Mouse (Mus musculus) midbrain, embryonic 12.5 days (tissue): ENCODE measurements at regions not wholly inside any gene's neighbourhood (a gene's known extent, or its start where the extent isn't known, plus 50 kb on each side); places are given as distances from the start of the nearest gene placed in this dataset.
A peak's percentile ranks its signal among the peaks of the same experiment; 100 is the strongest.

Experiments used
- ATAC-seq: fragments of 200-750 bp; cut with Nextera tagmentation; 2 replicates; pipeline ENCODE4 v1.8.0; 2017; ENCODE audit warnings: low read depth, moderate TSS enrichment, moderate library complexity; ENCODE audit not compliant: low FRiP score
- H3K27ac ChIP-seq: fragments of 300-500 bp; sonication (generic); replicated peaks from 2 replicates; pipeline ENCODE4 v1.5.1; 2016; ENCODE audit warnings: mild to moderate bottlenecking
- H3K27me3 ChIP-seq: fragments of 300-500 bp; sonication (generic); 2 replicates; pipeline ENCODE4 v1.6.1; 2016; ENCODE audit warnings: mild to moderate bottlenecking
- H3K36me3 ChIP-seq: fragments of 300-500 bp; sonication (generic); 2 replicates; pipeline ENCODE4 v1.6.1; 2016
- H3K4me1 ChIP-seq: fragments of 300-500 bp; sonication (generic); 2 replicates; pipeline ENCODE4 v1.6.1; 2016
- H3K4me2 ChIP-seq: fragments of 300-500 bp; sonication (generic); replicated peaks from 2 replicates; pipeline ENCODE4 v1.6.1; 2016; ENCODE audit warnings: mild to moderate bottlenecking, moderate library complexity
- H3K4me3 ChIP-seq: fragments of 300-500 bp; sonication (generic); 2 replicates; pipeline ENCODE4 v1.5.1; 2016; ENCODE audit warnings: mild to moderate bottlenecking
- H3K9ac ChIP-seq: fragments of 300-500 bp; sonication (generic); replicated peaks from 2 replicates; pipeline ENCODE4 v1.6.1; 2016; ENCODE audit warnings: mild to moderate bottlenecking, moderate library complexity
- H3K9me3 ChIP-seq: fragments of 300-500 bp; sonication (generic); 2 replicates; pipeline ENCODE4 v1.6.1; 2016; ENCODE audit warnings: mild to moderate bottlenecking
- WGBS: fragments of 180-500 bp; shearing (Covaris S2); methylation state at CpG from one replicate; pipeline ENCODE4 v1.1.7; 2016; 5-methylcytosine and 5-hydroxymethylcytosine counted together

- no peaks in the 10 kb centered on the region for H3K4me1 ChIP-seq
These were observed 56.4 kb downstream of the Cyp26a1 start for GRCm38 (mm10) chr19:37754024-37754423.

DNA sequence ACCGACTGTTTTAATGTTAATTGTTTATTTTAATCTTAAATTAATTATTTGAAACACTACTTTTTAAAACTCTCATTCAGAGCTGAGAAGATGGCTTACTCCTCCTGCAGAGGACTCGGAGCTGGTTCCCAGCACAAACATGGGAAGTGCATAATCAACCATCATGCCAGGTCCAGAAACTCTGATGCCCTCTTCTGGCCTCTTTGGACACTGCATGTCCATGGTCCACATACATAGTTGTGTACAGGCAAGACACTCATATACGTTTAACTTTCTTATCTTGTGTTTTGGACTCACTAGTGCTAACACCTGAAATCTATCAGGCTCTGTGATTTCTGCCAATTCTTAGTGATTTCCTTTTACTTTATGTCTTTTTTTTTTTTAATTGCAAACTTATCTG, 57.8 kb downstream of the Cyp26a1 start:
- no peak for ATAC-seq
- Histone ChIP-seq H3K36me3 (no peaks in the 10 kb centered on the region), H3K9me3 (0 out of 2 replicates have a peak, but pooled peaks cover 7% of the 10 kb centered on the region), H3K9ac (no peak overlapping the region), H3K27me3 (no peaks in the 10 kb centered on the region), H3K4me3 (no peak overlapping the region), H3K4me1 (no peaks in the 10 kb centered on the region), H3K27ac (no peak overlapping the region), H3K4me2 (no peak overlapping the region)
- 90% methylated on average over 3 of the region's 3 CpGs for WGBS

More at GRCm38 (mm10) chr19:37754024-37754423, 56.4 kb downstream of the Cyp26a1 start:
- Histone ChIP-seq H3K27me3 (no peaks in the 10 kb centered on the region), H3K4me2 (no peak overlapping the region), H3K27ac (no peak overlapping the region), H3K4me3 (no peak overlapping the region), H3K9me3 (0 out of 2 replicates have a peak, but pooled peaks cover 7% of the 10 kb centered on the region), H3K9ac (no peak overlapping the region), H3K36me3 (no peaks in the 10 kb centered on the region)
- WGBS, result 87% methylated on average over 9 of the region's 9 CpGs
- no peak for ATAC-seq

GRCm38 (mm10) chr19:37769376-37769775, 71.8 kb downstream of the Cyp26a1 start:
- no peaks in the 10 kb centered on the region for H3K9me3 ChIP-seq
- WGBS, result 91% methylated on average over 4 of the region's 4 CpGs
- no peak overlapping the region for H3K4me2 ChIP-seq
- H3K9ac ChIP-seq, result no peak overlapping the region
- no peak for ATAC-seq
- no peak overlapping the region for H3K4me3 ChIP-seq
- H3K27ac ChIP-seq, result no peak overlapping the region
- no peaks in the 10 kb centered on the region for H3K36me3 ChIP-seq
- no peaks in the 10 kb centered on the region for H3K4me1 ChIP-seq
- no peaks in the 10 kb centered on the region for H3K27me3 ChIP-seq

GRCm38 (mm10) chr19:37771956-37772355, 74.4 kb downstream of the Cyp26a1 start:
- Histone ChIP-seq H3K4me1 (no peaks in the 10 kb centered on the region), H3K36me3 (no peaks in the 10 kb centered on the region), H3K27me3 (no peaks in the 10 kb centered on the region), H3K4me2 (no peak overlapping the region), H3K9me3 (no peaks in the 10 kb centered on the region), H3K4me3 (no peak overlapping the region), H3K9ac (no peak overlapping the region), H3K27ac (no peak overlapping the region)
- 87% methylated on average over 6 of the region's 6 CpGs for WGBS
- ATAC-seq, result no peak

GRCm38 (mm10) chr19:37774551-37774950, 77.0 kb downstream of the Cyp26a1 start:
- no peak for ATAC-seq
- no peaks in the 10 kb centered on the region for H3K36me3 ChIP-seq
- H3K4me2 ChIP-seq, result no peak overlapping the region
- no peak overlapping the region for H3K4me3 ChIP-seq
- no peak overlapping the region for H3K27ac ChIP-seq
- 91% methylated on average over 4 of the region's 4 CpGs for WGBS
- no peaks in the 10 kb centered on the region for H3K4me1 ChIP-seq
- H3K9me3 ChIP-seq, result no peaks in the 10 kb centered on the region
- no peaks in the 10 kb centered on the region for H3K27me3 ChIP-seq
- H3K9ac ChIP-seq, result no peak overlapping the region

- no peaks in the 10 kb centered on the region for H3K9me3 ChIP-seq
- H3K27me3 ChIP-seq, result no peaks in the 10 kb centered on the region
- no peak overlapping the region for H3K27ac ChIP-seq
- 76% methylated on average over 1 of the region's 1 CpGs for WGBS
- H3K4me3 ChIP-seq, result no peak overlapping the region
- H3K4me1 ChIP-seq, result no peaks in the 10 kb centered on the region
- no peak overlapping the region for H3K9ac ChIP-seq
- ATAC-seq, result no peak
- H3K4me2 ChIP-seq, result no peak overlapping the region
- H3K36me3 ChIP-seq, result no peaks in the 10 kb centered on the region
These were observed 77.4 kb downstream of the Cyp26a1 start for GRCm38 (mm10) chr19:37774966-37775365.

DNA sequence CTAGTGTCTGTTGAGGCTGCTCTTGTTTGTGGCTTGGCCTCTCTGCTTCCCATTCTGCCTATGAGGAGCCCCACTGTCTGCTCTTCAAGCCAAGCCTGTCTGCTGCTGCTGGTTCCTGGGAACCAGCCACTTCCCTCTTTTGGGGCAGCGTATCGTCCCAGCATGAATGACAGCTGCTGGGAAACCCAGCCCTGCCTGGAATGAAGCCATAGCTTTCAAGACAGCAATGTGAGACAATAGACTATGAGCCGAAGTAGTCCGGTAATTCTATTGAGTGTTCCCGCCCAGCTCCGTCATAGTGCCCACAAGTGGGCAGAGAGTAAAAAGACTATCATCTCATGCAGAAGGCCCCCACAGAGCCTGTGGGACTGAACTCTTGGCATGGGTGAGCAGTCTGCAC, 80.4 kb downstream of the Cyp26a1 start:
- Histone ChIP-seq H3K4me3 (no peak overlapping the region), H3K36me3 (no peaks in the 10 kb centered on the region), H3K27ac (no peak overlapping the region), H3K4me1 (no peaks in the 10 kb centered on the region), H3K27me3 (no peaks in the 10 kb centered on the region), H3K4me2 (no peak overlapping the region), H3K9ac (no peak overlapping the region), H3K9me3 (0 out of 2 replicates have a peak, but pooled peaks cover 3% of the 10 kb centered on the region)
- ATAC-seq, result no peak
- 49% methylated on average over 6 of the region's 6 CpGs for WGBS

DNA sequence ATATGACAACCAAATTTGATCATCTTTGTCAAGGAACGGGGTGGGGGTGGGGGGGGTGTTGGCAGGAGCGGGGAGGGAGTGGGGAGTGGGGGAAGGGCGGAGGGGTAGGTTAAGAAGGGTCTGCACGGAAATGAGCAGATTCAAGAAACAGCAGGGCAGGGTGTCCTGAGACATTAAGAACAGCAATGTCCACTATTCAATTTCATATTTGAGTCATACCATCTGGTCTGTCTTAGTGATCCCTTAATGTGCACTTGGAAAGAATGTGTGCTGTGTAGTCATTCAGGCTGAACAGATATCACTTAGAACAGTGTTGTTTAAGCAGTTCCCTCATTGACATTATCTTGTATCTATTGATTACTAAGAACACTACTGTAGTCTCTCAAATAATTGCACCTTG, 81.0 kb downstream of the Cyp26a1 start:
- H3K4me2 ChIP-seq, result no peak overlapping the region
- H3K27ac ChIP-seq, result no peak overlapping the region
- H3K27me3 ChIP-seq, result no peaks in the 10 kb centered on the region
- H3K36me3 ChIP-seq, result no peaks in the 10 kb centered on the region
- no peak for ATAC-seq
- 83% methylated on average over 4 of the region's 4 CpGs for WGBS
- no peak overlapping the region for H3K4me3 ChIP-seq
- 0 out of 2 replicates have a peak, but pooled peaks cover 3% of the 10 kb centered on the region for H3K9me3 ChIP-seq
- H3K4me1 ChIP-seq, result no peaks in the 10 kb centered on the region
- H3K9ac ChIP-seq, result no peak overlapping the region

GRCm38 (mm10) chr19:37788540-37788939, 90.9 kb downstream of the Cyp26a1 start:
- H3K9ac ChIP-seq, result no peak overlapping the region
- no peak overlapping the region for H3K4me3 ChIP-seq
- peaks cover 29% of the 10 kb centered on the region for H3K27me3 ChIP-seq
- peaks cover 12% of the 10 kb centered on the region; the same call in 1 of the 2 replicates for H3K4me1 ChIP-seq
- 74% methylated on average over 3 of the region's 3 CpGs for WGBS
- H3K9me3 ChIP-seq, result no peaks in the 10 kb centered on the region
- H3K27ac ChIP-seq, result no peak overlapping the region
- no peaks in the 10 kb centered on the region for H3K36me3 ChIP-seq
- H3K4me2 ChIP-seq, result no peak overlapping the region
- ATAC-seq, result no peak

GRCm38 (mm10) chr19:37789576-37790180, 92.1 kb downstream of the Cyp26a1 start:
- Histone ChIP-seq H3K4me2 (peak overlapping the region; percentile 42; the same call in 1 of the 2 replicates), H3K9me3 (no peaks in the 10 kb centered on the region), H3K36me3 (no peaks in the 10 kb centered on the region), H3K4me1 (peaks cover 12% of the 10 kb centered on the region; the same call in 1 of the 2 replicates), H3K4me3 (no peak overlapping the region), H3K9ac (no peak overlapping the region), H3K27ac (no peak overlapping the region), H3K27me3 (peaks cover 36% of the 10 kb centered on the region)
- WGBS, result 29% methylated on average over 12 of the region's 12 CpGs
- ATAC-seq, result no peak

- Histone ChIP-seq H3K4me1 (peaks cover 12% of the 10 kb centered on the region; the same call in 1 of the 2 replicates), H3K36me3 (no peaks in the 10 kb centered on the region), H3K27ac (no peak overlapping the region), H3K9ac (no peak overlapping the region), H3K27me3 (peaks cover 36% of the 10 kb centered on the region), H3K9me3 (no peaks in the 10 kb centered on the region), H3K4me3 (peak overlapping the region; percentile 12; the same call in 1 of the 2 replicates), H3K4me2 (peak overlapping the region; percentile 42)
- peak; percentile 65 for ATAC-seq
- 33% methylated on average over 24 of the region's 24 CpGs for WGBS
These were observed 92.9 kb downstream of the Cyp26a1 start for GRCm38 (mm10) chr19:37790281-37791073.

GRCm38 (mm10) chr19:37793176-37793575, 95.6 kb downstream of the Cyp26a1 start:
- 86% methylated on average over 9 of the region's 9 CpGs for WGBS
- Histone ChIP-seq H3K9ac (no peak overlapping the region), H3K4me1 (peaks cover 12% of the 10 kb centered on the region; the same call in 1 of the 2 replicates), H3K4me3 (no peak overlapping the region), H3K4me2 (no peak overlapping the region), H3K9me3 (no peaks in the 10 kb centered on the region), H3K27me3 (peaks cover 36% of the 10 kb centered on the region), H3K27ac (no peak overlapping the region), H3K36me3 (no peaks in the 10 kb centered on the region)
- no peak for ATAC-seq
